Mouse (Mus musculus): ENCODE measurements around the gene Rangap1.

DNA sequence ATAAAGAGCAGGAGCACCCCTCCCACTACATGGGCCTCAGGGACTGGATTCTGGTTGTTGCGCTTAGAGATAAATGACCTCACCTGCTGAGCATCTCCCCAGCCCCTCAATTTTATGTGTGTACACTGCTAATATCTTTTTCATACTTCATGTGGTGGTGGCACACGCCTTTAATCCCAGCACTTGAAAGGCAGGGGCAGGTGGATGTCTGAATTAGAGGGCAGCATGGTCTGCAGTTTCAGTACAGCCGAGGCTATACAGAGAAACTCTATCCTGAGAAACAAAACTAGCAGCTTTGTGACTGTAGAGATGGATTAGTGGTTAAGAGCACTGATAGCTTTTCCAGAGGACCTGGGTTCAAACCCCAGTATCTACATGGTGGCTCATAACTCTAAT, 42.2 kb downstream of the Rangap1 start:
- TF ChIP-seq HCFC1 (IDR thresholded peaks at IDR 0.05; ENCODE audit: borderline replicate concordance, insufficient read depth, low read length) (no peak), CHD2 (IDR thresholded peaks at IDR 0.05; ENCODE audit: low read depth, low read length) (no peak)
